Mouse (Mus musculus): Measurements from ENCODE around the gene Ptpn14.

DNA sequence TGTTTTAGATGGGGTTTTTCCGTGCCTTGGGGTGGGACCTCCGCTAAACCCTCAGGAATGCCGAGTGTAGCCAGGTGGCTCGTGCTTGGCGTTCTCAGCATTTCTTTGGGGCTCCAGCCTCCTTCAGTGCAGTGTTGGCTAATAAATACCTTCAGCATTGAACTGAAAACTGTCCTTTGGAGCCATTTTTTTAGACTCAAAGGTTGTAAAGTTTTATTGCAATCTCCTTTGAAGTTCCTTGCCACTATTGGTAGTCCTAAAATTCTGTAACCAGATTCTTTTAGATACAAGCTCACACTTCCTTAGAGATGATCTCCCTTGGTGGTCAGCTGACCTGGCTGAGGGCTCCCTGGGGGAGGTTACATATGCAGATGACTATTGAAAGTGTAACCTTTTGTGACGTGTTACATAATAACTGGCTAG is 147.4 kb downstream of the Ptpn14 start:
- TF ChIP-seq CTCF (IDR thresholded peaks at IDR 0.05) (no peak), POLR2A (IDR thresholded peaks at IDR 0.05; ENCODE audit: insufficient read depth, low read depth, low read length) (no peak), EP300 (IDR thresholded peaks at IDR 0.05; ENCODE audit: insufficient read depth, low read depth, low read length) (no peak)
